Mouse (Mus musculus): Measurements from ENCODE around the gene Cldnd1. TPM values are rescaled to one million over a fixed set of nuclear protein-coding genes. Genes with fewer than 3 reads are reported as not detected.

Gene Cldnd1
- polyA plus RNA-seq, 1 experiment from 2014 or later = 152 TPM

DNA sequence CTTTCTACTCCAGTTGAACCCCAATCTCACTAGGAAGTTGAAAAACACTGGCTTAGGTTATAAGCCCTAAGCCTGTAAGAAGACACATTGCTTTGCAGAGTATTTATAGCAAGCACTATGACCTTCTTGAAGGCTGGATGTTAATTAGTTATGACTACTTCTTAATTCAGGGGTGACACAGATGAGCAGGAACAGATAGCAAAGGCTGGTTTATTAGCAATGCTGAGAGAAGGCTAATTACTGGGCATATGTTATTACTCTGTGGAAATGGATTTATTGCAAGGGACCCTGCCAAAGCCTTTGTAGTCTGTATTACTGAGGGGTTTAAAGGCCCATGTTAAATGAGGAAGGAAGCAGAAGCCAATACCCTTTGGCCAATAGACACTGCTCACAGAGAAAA lies 22.7 kb upstream of the Cldnd1 start:
- H3K4me1 ChIP-seq (replicated peaks; ENCODE audit: control insufficient read depth, insufficient read depth, low read length) = no peaks in the 10 kb centered on the region
- ATAC-seq (ENCODE audit: low FRiP score) (peak; percentile 37; the same call in 1 of the 2 replicates), DNase-seq (ENCODE audit: low spot score) (no peak)
- no peaks in the 10 kb centered on the region for H3K9me3 ChIP-seq (ENCODE audit: control insufficient read depth, low read length)
- no peak overlapping the region for H3K9ac ChIP-seq
- H3K27me3 ChIP-seq (ENCODE audit: control insufficient read depth, insufficient read depth, low read length) = no peaks in the 10 kb centered on the region
- H3K27ac ChIP-seq = no peak overlapping the region
- no peak overlapping the region for H3K4me2 ChIP-seq (replicated peaks)
- H3K4me3 ChIP-seq (replicated peaks; ENCODE audit: low read length) = no peak overlapping the region
- H3K36me3 ChIP-seq (replicated peaks; ENCODE audit: control insufficient read depth, insufficient read depth) = no peaks in the 10 kb centered on the region

DNA sequence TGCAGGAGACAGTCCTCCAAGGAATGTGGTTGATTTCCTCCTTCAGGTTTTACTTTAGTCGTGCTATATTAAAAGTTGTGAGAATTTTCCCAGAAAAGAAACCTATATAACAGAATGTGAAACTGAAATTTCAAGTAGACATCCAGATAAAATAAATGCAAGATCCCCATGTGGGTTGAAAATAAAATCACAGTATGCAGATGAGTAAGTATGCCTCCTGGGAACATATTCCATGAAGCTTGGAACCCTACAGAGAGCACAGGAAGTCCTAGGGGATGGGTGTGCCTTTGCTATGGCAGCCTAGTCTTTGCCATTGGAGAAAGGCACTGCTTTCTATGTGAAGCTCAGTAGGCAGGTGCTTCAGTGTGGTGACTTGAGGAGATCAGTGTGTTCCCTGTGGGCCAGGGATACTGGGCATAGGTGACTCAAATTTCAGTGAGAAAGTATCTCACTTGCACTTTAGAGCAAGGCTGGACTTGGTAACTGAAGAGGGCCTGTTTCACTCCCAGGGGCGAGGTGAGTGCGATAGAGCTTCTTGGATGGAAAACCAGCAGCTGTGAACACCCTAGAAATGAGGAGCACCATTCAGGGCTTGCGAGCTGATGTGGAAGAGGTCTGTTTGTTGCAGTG lies 20.3 kb upstream of the Cldnd1 start:
- Histone ChIP-seq H3K4me1 (replicated peaks; ENCODE audit: control insufficient read depth, insufficient read depth, low read length) (no peaks in the 10 kb centered on the region), H3K36me3 (replicated peaks; ENCODE audit: control insufficient read depth, insufficient read depth) (no peaks in the 10 kb centered on the region), H3K27ac (no peak overlapping the region), H3K9me3 (ENCODE audit: control insufficient read depth, low read length) (no peaks in the 10 kb centered on the region), H3K4me3 (replicated peaks; ENCODE audit: low read length) (no peak overlapping the region), H3K4me2 (replicated peaks) (no peak overlapping the region), H3K9ac (no peak overlapping the region), H3K27me3 (ENCODE audit: control insufficient read depth, insufficient read depth, low read length) (no peaks in the 10 kb centered on the region)
- WGBS = 90% methylated on average over 4 of the region's 4 CpGs
- no peak for ATAC-seq (ENCODE audit: low FRiP score)
- DNase-seq (ENCODE audit: low spot score) = no peak

DNA sequence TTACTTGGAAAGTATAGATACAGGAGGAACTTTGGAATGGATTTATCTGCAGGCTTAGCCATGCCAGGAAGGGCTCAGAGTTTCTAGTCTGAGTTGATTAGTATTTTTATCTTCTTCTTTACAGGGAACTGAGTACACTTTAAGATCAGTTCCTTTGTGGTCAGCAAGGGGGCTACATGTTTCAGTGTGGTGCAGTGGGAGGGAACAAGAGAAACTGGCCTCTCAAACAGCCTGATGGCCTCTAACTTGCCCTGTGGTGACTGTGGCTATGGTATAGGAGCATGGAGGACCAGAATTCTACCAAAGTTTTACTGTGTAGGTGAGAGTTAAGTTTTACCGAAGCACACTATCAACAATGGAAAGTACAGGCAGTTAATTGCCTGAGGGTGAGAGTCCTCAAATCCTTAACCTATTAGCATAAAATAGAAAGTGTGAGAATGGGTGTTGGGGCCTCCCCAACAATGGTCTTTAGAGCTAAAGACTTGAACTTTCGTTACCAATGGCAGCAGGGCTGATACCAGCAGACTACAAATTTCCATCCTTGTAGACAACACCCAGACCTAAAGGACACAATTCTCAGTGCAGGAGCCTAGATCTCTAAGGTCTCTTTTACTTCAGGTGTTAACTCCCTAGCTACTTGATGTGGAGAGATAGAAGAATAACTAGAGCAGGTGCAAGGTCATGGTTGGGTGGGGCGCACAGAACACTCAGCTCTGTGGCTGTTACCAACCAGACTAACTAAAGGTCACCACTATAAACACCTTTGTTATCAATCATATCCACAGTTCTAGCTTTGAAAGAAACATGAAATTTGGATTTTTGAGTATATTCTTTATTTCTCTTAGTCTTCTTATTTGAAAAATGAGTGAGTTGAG lies 18.9 kb upstream of the Cldnd1 start:
- Histone ChIP-seq H3K36me3 (replicated peaks; ENCODE audit: control insufficient read depth, insufficient read depth) (no peaks in the 10 kb centered on the region), H3K4me1 (replicated peaks; ENCODE audit: control insufficient read depth, insufficient read depth, low read length) (no peaks in the 10 kb centered on the region), H3K27ac (no peak overlapping the region), H3K4me3 (replicated peaks; ENCODE audit: low read length) (no peak overlapping the region), H3K27me3 (ENCODE audit: control insufficient read depth, insufficient read depth, low read length) (no peaks in the 10 kb centered on the region), H3K4me2 (replicated peaks) (no peak overlapping the region), H3K9ac (no peak overlapping the region), H3K9me3 (ENCODE audit: control insufficient read depth, low read length) (no peaks in the 10 kb centered on the region)
- DNase-seq (ENCODE audit: low spot score) (no peak), ATAC-seq (ENCODE audit: low FRiP score) (no peak)
- 85% methylated on average over 3 of the region's 3 CpGs for WGBS

DNA sequence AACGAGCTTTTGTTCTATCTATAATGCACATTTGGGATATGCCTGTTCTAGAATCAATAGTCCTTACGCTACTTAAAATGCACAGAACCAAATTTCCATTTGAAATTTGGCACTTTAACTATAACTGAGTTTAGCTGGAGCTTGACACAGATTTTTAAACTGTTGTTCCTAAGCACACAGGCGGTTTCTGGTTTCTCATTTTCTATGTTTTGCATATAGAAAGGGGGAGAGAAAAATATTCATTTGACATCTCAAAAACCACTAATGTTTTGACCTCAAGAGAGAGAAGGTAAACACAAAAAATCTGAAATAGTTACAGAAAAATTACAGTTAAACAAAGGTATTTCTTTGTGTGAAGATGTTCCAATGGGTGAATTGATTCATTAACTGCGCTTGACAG lies 18.2 kb upstream of the Cldnd1 start:
- WGBS = 71% methylated on average over 4 of the region's 4 CpGs

DNA sequence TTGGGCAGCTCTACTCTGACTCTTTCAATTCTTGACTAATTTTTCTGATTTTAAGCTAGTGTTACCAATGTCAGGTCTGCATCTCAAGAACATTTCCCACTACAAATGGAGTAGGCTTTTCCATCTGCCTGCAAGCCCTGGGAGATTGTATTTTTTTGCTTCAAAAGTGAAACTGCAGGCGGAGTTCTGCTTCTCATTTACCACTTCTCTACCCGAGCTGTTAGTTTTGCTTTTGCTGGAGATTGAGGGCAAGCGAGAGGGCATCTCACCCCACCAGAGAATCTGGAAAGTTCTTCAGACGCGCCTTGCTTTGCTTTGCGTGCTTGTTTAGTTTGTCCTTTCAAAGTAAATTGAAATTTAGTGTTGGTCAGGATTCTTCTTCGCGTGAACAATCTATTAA lies 15.5 kb upstream of the Cldnd1 start:
- WGBS = 85% methylated on average over 8 of the region's 8 CpGs

More for the DNA sequence above, 18.2 kb upstream of the Cldnd1 start:
- Histone ChIP-seq H3K4me2 (replicated peaks) (no peak overlapping the region), H3K27ac (no peak overlapping the region), H3K4me1 (replicated peaks; ENCODE audit: control insufficient read depth, insufficient read depth, low read length) (no peaks in the 10 kb centered on the region), H3K36me3 (replicated peaks; ENCODE audit: control insufficient read depth, insufficient read depth) (no peaks in the 10 kb centered on the region), H3K9me3 (ENCODE audit: control insufficient read depth, low read length) (no peaks in the 10 kb centered on the region), H3K9ac (no peak overlapping the region), H3K27me3 (ENCODE audit: control insufficient read depth, insufficient read depth, low read length) (no peaks in the 10 kb centered on the region), H3K4me3 (replicated peaks; ENCODE audit: low read length) (no peak overlapping the region)
- ATAC-seq (ENCODE audit: low FRiP score) = no peak
- DNase-seq (ENCODE audit: low spot score) = no peak

DNA sequence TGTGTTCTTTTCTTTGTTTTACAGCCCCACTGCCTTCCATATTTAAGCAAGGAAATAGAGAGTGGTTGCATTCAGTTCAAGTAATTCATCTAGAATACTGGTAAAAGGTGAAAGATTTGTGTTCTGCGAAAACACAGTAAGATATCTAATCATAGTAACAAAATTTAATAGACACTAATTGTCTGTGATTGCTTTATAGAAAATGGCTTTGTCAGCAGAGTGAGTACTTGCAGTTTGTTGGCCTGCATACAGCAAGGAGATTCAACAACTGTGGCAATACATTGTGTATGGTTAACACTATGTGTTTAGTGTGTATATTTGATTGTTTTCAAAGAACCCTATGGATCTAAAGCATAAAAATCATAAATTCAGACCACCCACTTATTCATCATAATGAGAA lies 14.6 kb upstream of the Cldnd1 start:
- Histone ChIP-seq H3K4me3 (replicated peaks; ENCODE audit: low read length) (no peak overlapping the region), H3K4me2 (replicated peaks) (no peak overlapping the region), H3K36me3 (replicated peaks; ENCODE audit: control insufficient read depth, insufficient read depth) (no peaks in the 10 kb centered on the region), H3K27me3 (ENCODE audit: control insufficient read depth, insufficient read depth, low read length) (no peaks in the 10 kb centered on the region), H3K27ac (no peak overlapping the region), H3K4me1 (replicated peaks; ENCODE audit: control insufficient read depth, insufficient read depth, low read length) (no peaks in the 10 kb centered on the region), H3K9me3 (ENCODE audit: control insufficient read depth, low read length) (no peaks in the 10 kb centered on the region), H3K9ac (no peak overlapping the region)
- no peak for DNase-seq (ENCODE audit: low spot score)
- no peak for ATAC-seq (ENCODE audit: low FRiP score)
- WGBS = 97% methylated on average over 1 of the region's 1 CpGs

More for the DNA sequence above, 15.5 kb upstream of the Cldnd1 start:
- no peak overlapping the region for H3K4me3 ChIP-seq (replicated peaks; ENCODE audit: low read length)
- H3K27ac ChIP-seq = no peak overlapping the region
- H3K4me2 ChIP-seq (replicated peaks) = no peak overlapping the region
- ATAC-seq (ENCODE audit: low FRiP score) = no peak
- no peak for DNase-seq (ENCODE audit: low spot score)
- H3K9me3 ChIP-seq (ENCODE audit: control insufficient read depth, low read length) = no peaks in the 10 kb centered on the region
- no peaks in the 10 kb centered on the region for H3K27me3 ChIP-seq (ENCODE audit: control insufficient read depth, insufficient read depth, low read length)
- no peaks in the 10 kb centered on the region for H3K4me1 ChIP-seq (replicated peaks; ENCODE audit: control insufficient read depth, insufficient read depth, low read length)
- H3K36me3 ChIP-seq (replicated peaks; ENCODE audit: control insufficient read depth, insufficient read depth) = no peaks in the 10 kb centered on the region
- H3K9ac ChIP-seq = no peak overlapping the region

DNA sequence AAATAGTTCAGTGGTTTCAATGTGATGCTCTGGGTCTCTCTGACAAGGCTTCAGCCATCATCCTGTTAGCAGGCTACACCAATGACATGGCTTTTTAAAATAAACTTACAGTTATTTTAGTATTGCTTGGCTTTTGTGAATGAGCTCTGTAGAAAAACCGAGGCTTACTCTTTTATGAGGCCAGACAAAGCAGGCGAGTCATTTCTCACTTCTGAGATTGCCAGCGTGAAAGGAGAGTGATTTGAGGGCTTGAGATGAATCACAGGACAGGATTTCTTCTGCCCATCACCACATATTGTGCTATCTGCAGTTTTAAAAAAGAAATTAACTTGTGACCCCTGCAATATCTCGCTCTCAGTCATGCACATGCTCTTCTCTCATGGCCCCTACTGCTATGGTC lies 12.7 kb upstream of the Cldnd1 start:
- Histone ChIP-seq H3K36me3 (replicated peaks; ENCODE audit: control insufficient read depth, insufficient read depth) (no peaks in the 10 kb centered on the region), H3K4me3 (replicated peaks; ENCODE audit: low read length) (no peak overlapping the region), H3K9me3 (ENCODE audit: control insufficient read depth, low read length) (no peaks in the 10 kb centered on the region), H3K27ac (no peak overlapping the region), H3K27me3 (ENCODE audit: control insufficient read depth, insufficient read depth, low read length) (no peaks in the 10 kb centered on the region), H3K4me2 (replicated peaks) (no peak overlapping the region), H3K9ac (no peak overlapping the region), H3K4me1 (replicated peaks; ENCODE audit: control insufficient read depth, insufficient read depth, low read length) (no peaks in the 10 kb centered on the region)
- ATAC-seq (ENCODE audit: low FRiP score) = no peak
- 80% methylated on average over 4 of the region's 4 CpGs for WGBS
- DNase-seq (ENCODE audit: low spot score) = no peak

DNA sequence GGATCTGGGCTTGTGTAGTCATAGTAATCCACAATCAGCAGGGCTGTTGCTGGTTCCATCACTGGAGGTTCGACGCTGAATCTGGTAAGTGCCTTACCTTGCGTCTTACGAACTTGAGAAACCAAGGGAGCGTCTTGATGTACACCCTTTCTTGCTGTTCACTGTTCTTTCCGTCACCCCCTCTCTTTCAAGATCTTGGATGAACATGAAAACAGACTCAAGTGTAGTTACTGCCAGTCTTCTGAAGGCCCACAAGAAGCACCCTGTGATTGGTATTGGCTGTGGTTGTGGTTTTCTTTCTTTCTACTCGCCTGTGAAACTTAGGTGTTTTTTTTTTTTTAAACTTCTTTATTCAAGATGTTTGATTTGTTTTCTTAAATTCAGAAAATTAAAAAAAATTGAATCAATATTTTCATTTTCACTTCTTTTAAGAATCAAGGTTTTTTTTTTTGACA lies 9.0 kb upstream of the Cldnd1 start, which contains the start of gene Gpr15:
TSS of gene Gpr15 (minus strand) at position 405 of the 455 bp plus-strand sequence.
- 93% methylated on average over 7 of the region's 7 CpGs for WGBS
- ATAC-seq (ENCODE audit: low FRiP score) = no peak
- H3K27me3 ChIP-seq (ENCODE audit: control insufficient read depth, insufficient read depth, low read length) = no peaks in the 10 kb centered on the region
- DNase-seq (ENCODE audit: low spot score) = no peak
- H3K4me3 ChIP-seq (replicated peaks; ENCODE audit: low read length) = no peak within 1 kb of the TSS
- H3K9me3 ChIP-seq (ENCODE audit: control insufficient read depth, low read length) = no peaks in the 10 kb centered on the region
- no peak within 1 kb of the TSS for H3K4me2 ChIP-seq (replicated peaks)
- H3K9ac ChIP-seq = no peak within 1 kb of the TSS
- H3K27ac ChIP-seq = no peak within 1 kb of the TSS
- no peaks in the 10 kb centered on the region for H3K36me3 ChIP-seq (replicated peaks; ENCODE audit: control insufficient read depth, insufficient read depth)
- H3K4me1 ChIP-seq (replicated peaks; ENCODE audit: control insufficient read depth, insufficient read depth, low read length) = no peaks in the 10 kb centered on the region

DNA sequence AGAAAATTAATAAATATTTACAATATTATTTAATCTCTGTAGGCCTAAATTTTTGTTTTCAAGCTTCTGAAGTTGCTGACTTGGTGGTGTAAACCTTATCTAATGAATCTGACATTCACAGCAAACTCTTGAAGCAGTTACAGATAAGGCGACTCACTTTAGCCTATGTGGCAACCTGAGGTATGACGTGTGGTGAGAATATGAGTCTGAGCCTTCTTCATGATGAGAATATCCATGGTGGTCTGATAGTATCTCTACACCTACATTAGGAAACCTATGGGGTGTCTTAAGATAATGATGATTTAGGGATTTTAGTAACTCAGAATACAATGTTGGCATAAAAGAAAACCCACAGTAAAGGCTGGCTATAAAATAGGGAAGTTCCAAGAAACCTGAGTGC lies 5.4 kb upstream of the Cldnd1 start:
- Histone ChIP-seq H3K4me2 (replicated peaks) (no peak overlapping the region), H3K27me3 (ENCODE audit: control insufficient read depth, insufficient read depth, low read length) (no peaks in the 10 kb centered on the region), H3K4me1 (replicated peaks; ENCODE audit: control insufficient read depth, insufficient read depth, low read length) (no peaks in the 10 kb centered on the region), H3K9me3 (ENCODE audit: control insufficient read depth, low read length) (no peaks in the 10 kb centered on the region), H3K36me3 (replicated peaks; ENCODE audit: control insufficient read depth, insufficient read depth) (no peaks in the 10 kb centered on the region), H3K27ac (no peak overlapping the region), H3K4me3 (replicated peaks; ENCODE audit: low read length) (no peak overlapping the region), H3K9ac (no peak overlapping the region)
- DNase-seq (ENCODE audit: low spot score) (no peak), ATAC-seq (ENCODE audit: low FRiP score) (no peak)
- 92% methylated on average over 2 of the region's 2 CpGs for WGBS
